Mouse (Mus musculus) CH12.LX (cell line): ENCODE measurements at regions not wholly inside any gene's neighbourhood (a gene's known extent, or its start where the extent isn't known, plus 50 kb on each side); places are given as distances from the start of the nearest gene placed in this dataset.

Experiments used
- DNase-seq: peaks from one replicate; pipeline ENCODE4 v3.0.0-alpha.2; 2013; ENCODE audit errors: extremely low read depth
- H3K27ac ChIP-seq: 2 replicates; pipeline ENCODE4 v1.5.1; 2012; ENCODE audit warnings: low read depth, mild to moderate bottlenecking, control low read depth, moderate library complexity; ENCODE audit not compliant: insufficient read depth
- H3K27me3 ChIP-seq: replicated peaks from 2 replicates; pipeline ENCODE3; 2012; ENCODE audit warnings: inconsistent platforms
- H3K36me3 ChIP-seq, 2 experiments: replicated peaks in 1 of 2; 2 replicates each; pipeline versions ENCODE3 to v1.6.1; 2012; ENCODE audit warnings: inconsistent platforms in 1 of 2, low read length in 1 of 2, mild to moderate bottlenecking in 1 of 2, mixed read lengths in 1 of 2, moderate library complexity in 1 of 2; ENCODE audit not compliant: control insufficient read depth in 1 of 2, insufficient read depth in 1 of 2
- H3K4me1 ChIP-seq, 2 experiments: 2 replicates each; pipeline ENCODE4 v1.6.1; 2012; ENCODE audit warnings: inconsistent platforms in 1 of 2, moderate library complexity in 1 of 2; ENCODE audit not compliant: insufficient read depth in 2 of 2, control insufficient read depth in 1 of 2
- H3K4me2 ChIP-seq: 2 replicates; pipeline ENCODE4 v1.6.1; 2012; ENCODE audit warnings: low read depth, mild to moderate bottlenecking, control low read depth; ENCODE audit not compliant: poor library complexity, insufficient read depth, severe bottlenecking
- H3K4me3 ChIP-seq, 3 experiments: fragments of 150-350 bp in 1 of 3; sonication (generic) in 1 of 3; replicated peaks in 1 of 3; 2 replicates each; pipeline versions ENCODE3 to v1.5.1; 2011 to 2012; ENCODE audit warnings: low read depth in 2 of 3, low read length in 2 of 3, mild to moderate bottlenecking in 2 of 3, moderate library complexity in 2 of 3, control low read depth in 1 of 3, improper control_type of control experiment in 1 of 3, inconsistent platforms in 1 of 3, mixed read lengths in 1 of 3; ENCODE audit not compliant: poor library complexity in 1 of 3
- H3K79me2 ChIP-seq: replicated peaks from 2 replicates; pipeline ENCODE4 v1.6.1; 2012; ENCODE audit warnings: mild to moderate bottlenecking, moderate library complexity; ENCODE audit not compliant: control insufficient read depth, poor library complexity, insufficient read depth, severe bottlenecking; ENCODE audit errors: extremely low read depth
- H3K9ac ChIP-seq: 2 replicates; pipeline ENCODE4 v1.6.1; 2012; ENCODE audit warnings: low read depth, mild to moderate bottlenecking, control low read depth, moderate library complexity; ENCODE audit not compliant: insufficient read depth
- H3K9me3 ChIP-seq: replicated peaks from 2 replicates; pipeline ENCODE3; 2012; ENCODE audit warnings: low read length, inconsistent platforms, mixed read lengths
- CHD1 ChIP-seq: IDR thresholded peaks from 2 replicates; pipeline ENCODE4 v1.6.1; 2012; ENCODE audit warnings: low read depth, low read length, improper control_type of control experiment, inconsistent platforms
- CHD2 ChIP-seq: IDR thresholded peaks from 2 replicates; pipeline ENCODE4 v1.6.1; 2011; ENCODE audit warnings: low read length, improper control_type of control experiment
- HCFC1 ChIP-seq: IDR thresholded peaks from 2 replicates; pipeline ENCODE4 v1.6.1; 2012; ENCODE audit warnings: low read depth, mild to moderate bottlenecking, inconsistent platforms, low read length, improper control_type of control experiment
- MAX ChIP-seq: IDR thresholded peaks from 2 replicates; pipeline ENCODE4 v1.6.1; 2011; ENCODE audit warnings: low read length, improper control_type of control experiment
- MYC ChIP-seq: IDR thresholded peaks from 2 replicates; pipeline ENCODE4 v1.6.1; 2011; ENCODE audit warnings: low read depth, mild to moderate bottlenecking, improper control_type of control experiment, low read length
- NELFE ChIP-seq: IDR thresholded peaks from 2 replicates; pipeline ENCODE4 v1.6.1; 2011; ENCODE audit warnings: low read depth, low read length, improper control_type of control experiment
- NRF1 ChIP-seq: IDR thresholded peaks from 2 replicates; pipeline ENCODE4 v1.6.1; 2014; ENCODE audit warnings: low read depth, mild to moderate bottlenecking, inconsistent platforms, low read length, improper control_type of control experiment, moderate library complexity
- POLR2A ChIP-seq: IDR thresholded peaks from 2 replicates; pipeline ENCODE4 v1.6.1; 2011; ENCODE audit warnings: low read depth, mild to moderate bottlenecking, improper control_type of control experiment, low read length
- RAD21 ChIP-seq: IDR thresholded peaks from 2 replicates; pipeline ENCODE4 v1.6.1; 2011; ENCODE audit warnings: low read depth, mild to moderate bottlenecking, low read length, improper control_type of control experiment, moderate library complexity
- USF1 ChIP-seq: IDR thresholded peaks from 2 replicates; pipeline ENCODE4 v1.6.1; 2014; ENCODE audit warnings: low read depth, mild to moderate bottlenecking, inconsistent platforms, low read length, improper control_type of control experiment
- USF2 ChIP-seq: conservative IDR thresholded peaks from 2 replicates; pipeline ENCODE4 v1.6.1; 2011; ENCODE audit warnings: low read depth, low read length, improper control_type of control experiment
- ZMIZ1 ChIP-seq: IDR thresholded peaks from 2 replicates; pipeline ENCODE4 v1.6.1; 2012; ENCODE audit warnings: low read depth, mild to moderate bottlenecking, inconsistent platforms, low read length, improper control_type of control experiment
- dilution Hi-C: fragments of 300-500 bp; cut with MboI; formaldehyde crosslinking; loops from 2 replicates; pipeline ENCODE4 v1.14.3; 2020; ENCODE audit warnings: low sequenced_read_pairs; ENCODE audit not compliant: extremely low pct_unique_long_range_greater_than_20kb, extremely low pct_ligation_motif_present
- in situ Hi-C: fragments of 300-500 bp; cut with MboI; formaldehyde crosslinking; loops from 3 replicates; pipeline ENCODE4 v1.14.3; 2019; ENCODE audit warnings: low sequenced_read_pairs, low pct_ligation_motif_present, low pct_unique_long_range_greater_than_20kb, mixed read lengths

GRCm38 (mm10) chr13:78644556-78644955 is 445.0 kb upstream of the Nr2f1 start:
- Histone ChIP-seq H3K27ac (no peak overlapping the region), H3K79me2 (no peaks in the 10 kb centered on the region), H3K4me2 (no peak overlapping the region), H3K4me3 (no peak overlapping the region), H3K9me3 (no peaks in the 10 kb centered on the region), H3K36me3 (no peaks in the 10 kb centered on the region), H3K9ac (no peak overlapping the region), H3K4me1 (no peaks in the 10 kb centered on the region), H3K27me3 (no peaks in the 10 kb centered on the region)
- in situ Hi-C loops (no loop called here), dilution Hi-C loops (no loop called here)
- no peak for DNase-seq
- TF ChIP-seq CHD2: no peak
- no peak for TF ChIP-seq MAX
- no peak for TF ChIP-seq USF2
- no peak for TF ChIP-seq NELFE
- no peak for TF ChIP-seq POLR2A
- TF ChIP-seq MYC: no peak
- TF ChIP-seq NRF1: no peak
- TF ChIP-seq RAD21: no peak
- no peak for TF ChIP-seq USF1

DNA sequence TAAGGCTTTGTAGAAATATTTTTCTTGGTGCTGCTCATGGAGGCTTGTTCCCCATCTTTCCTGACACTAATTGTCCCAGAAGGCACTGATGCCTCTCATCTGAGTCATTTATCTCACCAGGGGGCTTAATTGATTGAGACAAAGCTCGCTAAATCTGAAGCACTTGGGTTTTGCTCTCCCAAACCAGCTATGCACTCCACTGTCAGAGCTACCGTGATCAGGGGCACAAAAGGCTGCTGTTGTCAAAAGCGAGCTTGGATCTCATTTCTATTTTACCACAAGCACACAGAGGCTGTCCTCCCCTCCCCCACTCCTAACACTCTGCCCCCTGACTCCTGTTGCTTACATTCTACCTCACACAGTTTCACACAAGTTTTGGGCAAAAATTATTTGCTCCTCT is 443.5 kb upstream of the Nr2f1 start:
- Histone ChIP-seq H3K4me2 (no peak overlapping the region), H3K27ac (no peak overlapping the region), H3K9ac (no peak overlapping the region), H3K9me3 (no peaks in the 10 kb centered on the region), H3K4me3 (no peak overlapping the region), H3K27me3 (no peaks in the 10 kb centered on the region), H3K36me3 (no peaks in the 10 kb centered on the region), H3K79me2 (no peaks in the 10 kb centered on the region), H3K4me1 (no peaks in the 10 kb centered on the region)
- no peak for TF ChIP-seq CHD1
- dilution Hi-C loops (no loop called here), in situ Hi-C loops (no loop called here)
- DNase-seq: no peak

DNA sequence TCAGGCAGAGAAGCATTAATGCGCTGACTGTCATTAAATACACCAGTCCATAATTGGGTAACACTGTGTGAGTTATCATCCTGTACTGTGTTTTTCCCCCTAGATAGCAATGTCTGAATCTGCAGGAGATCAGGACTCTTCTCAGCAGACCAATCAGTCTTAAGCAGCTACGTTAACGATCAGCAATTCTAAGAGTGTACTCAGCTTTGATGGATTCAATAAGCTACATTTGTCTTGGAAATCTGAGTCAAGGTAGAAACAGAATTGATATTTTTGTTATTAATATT is 442.8 kb upstream of the Nr2f1 start:
- H3K9ac ChIP-seq: no peak overlapping the region
- H3K36me3 ChIP-seq: no peaks in the 10 kb centered on the region
- H3K4me1 ChIP-seq: no peaks in the 10 kb centered on the region
- TF ChIP-seq MYC: no peak
- no peak for TF ChIP-seq ZMIZ1
- TF ChIP-seq HCFC1: no peak
- H3K4me3 ChIP-seq: no peak overlapping the region
- in situ Hi-C loops (no loop called here), dilution Hi-C loops (no loop called here)
- no peaks in the 10 kb centered on the region for H3K9me3 ChIP-seq
- DNase-seq: no peak
- no peaks in the 10 kb centered on the region for H3K79me2 ChIP-seq
- no peak overlapping the region for H3K4me2 ChIP-seq
- no peak overlapping the region for H3K27ac ChIP-seq
- H3K27me3 ChIP-seq: no peaks in the 10 kb centered on the region
